Mouse (Mus musculus) ES-Bruce4 (cell line): ENCODE data around the gene Clcn1. TPM values are rescaled to one million over a fixed set of nuclear protein-coding genes. Genes with fewer than 3 reads are reported as not detected.

Experiments used
- H3K27ac ChIP-seq: 2 replicates; pipeline ENCODE4 v1.5.1; 2012; ENCODE audit warnings: low read length, inconsistent platforms; ENCODE audit not compliant: insufficient read depth
- H3K27me3 ChIP-seq: 2 replicates; pipeline ENCODE4 v1.6.1; 2012; ENCODE audit warnings: mild to moderate bottlenecking, low read length, inconsistent platforms; ENCODE audit not compliant: control insufficient read depth, poor library complexity, insufficient read depth, severe bottlenecking
- H3K36me3 ChIP-seq: 2 replicates; pipeline ENCODE4 v1.6.1; 2012; ENCODE audit warnings: inconsistent platforms, mild to moderate bottlenecking, low read length, moderate library complexity; ENCODE audit not compliant: control insufficient read depth, poor library complexity, insufficient read depth, severe bottlenecking
- H3K4me1 ChIP-seq: one replicate; pipeline ENCODE4 v1.8.1; 2011; ENCODE audit warnings: low read length; ENCODE audit not compliant: control insufficient read depth, insufficient read depth
- H3K4me3 ChIP-seq: 2 replicates; pipeline ENCODE4 v1.5.1; 2011; ENCODE audit warnings: low read depth, mild to moderate bottlenecking, low read length
- H3K9ac ChIP-seq: 2 replicates; pipeline ENCODE4 v1.6.1; 2012; ENCODE audit warnings: low read depth, mild to moderate bottlenecking, inconsistent platforms; ENCODE audit not compliant: poor library complexity, severe bottlenecking
- H3K9me3 ChIP-seq: replicated peaks from 2 replicates; pipeline ENCODE4 v1.6.1; 2012; ENCODE audit warnings: mild to moderate bottlenecking, low read length, inconsistent platforms; ENCODE audit not compliant: control insufficient read depth, poor library complexity, insufficient read depth, severe bottlenecking
- CTCF ChIP-seq: IDR thresholded peaks from one replicate; pipeline ENCODE4 v1.8.1; 2011; ENCODE audit warnings: low read depth, low read length
- EP300 ChIP-seq: IDR thresholded peaks from 2 replicates; pipeline ENCODE4 v1.6.1; 2011; ENCODE audit warnings: low read depth, low read length; ENCODE audit not compliant: insufficient read depth
- POLR2A ChIP-seq: IDR thresholded peaks from one replicate; pipeline ENCODE4 v1.8.1; 2011; ENCODE audit warnings: low read length; ENCODE audit not compliant: insufficient read depth
- polyA plus RNA-seq: library from polyadenylated mRNA; stranded (reverse); fragments of >200 nt; gene quantifications from 2 replicates; pipeline ENCODE4 v1.2.4, GENCODE M21; 2011; ENCODE audit warnings: low read depth; ENCODE audit not compliant: missing spikeins, insufficient read depth, insufficient read length

Gene Clcn1
- polyA plus RNA-seq, 1 experiment: 7.0 TPM

DNA sequence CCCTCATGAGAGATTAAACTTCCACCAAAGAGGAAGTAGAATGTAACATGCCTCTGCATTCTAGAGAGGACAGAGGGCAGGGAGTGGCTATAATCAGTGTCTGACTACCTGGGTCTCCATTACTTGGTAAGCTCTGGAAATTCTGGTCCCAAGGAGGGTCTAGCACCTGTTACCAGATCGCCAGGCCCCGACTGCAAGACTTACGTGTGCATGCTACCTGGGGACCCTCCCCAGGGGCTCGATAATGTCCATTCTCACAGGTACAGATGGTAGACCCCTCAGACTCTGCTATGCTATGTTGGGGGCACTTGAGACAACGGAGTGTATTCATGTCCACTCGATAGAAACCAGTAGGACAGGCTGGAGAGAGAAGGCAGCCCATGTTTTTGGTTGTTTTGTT is 78.7 kb downstream of the Clcn1 start:
- H3K9me3 ChIP-seq: no peaks in the 10 kb centered on the region
- no peaks in the 10 kb centered on the region for H3K27me3 ChIP-seq
- H3K4me1 ChIP-seq: no peaks in the 10 kb centered on the region
- no peak overlapping the region for H3K27ac ChIP-seq
- no peaks in the 10 kb centered on the region for H3K36me3 ChIP-seq
- TF ChIP-seq EP300 (no peak), CTCF (no peak), POLR2A (no peak)
- no peak overlapping the region for H3K4me3 ChIP-seq
- no peak overlapping the region for H3K9ac ChIP-seq

Other genes with a start within 250 kb of the Clcn1 start
- gene Sva, start 248.3 kb upstream of the Clcn1 start, polyA plus RNA-seq: not detected in 2 replicates
- not detected in 2 replicates for gene Tas2r139, start 145.7 kb upstream of the Clcn1 start, polyA plus RNA-seq
- not detected in 2 replicates for gene Tas2r144, start 71.4 kb upstream of the Clcn1 start, polyA plus RNA-seq
- 14.8 and 15.0 TPM in 2 replicates for gene Gstk1, start 40.8 kb upstream of the Clcn1 start, polyA plus RNA-seq
- 1.9 and 2.1 TPM in 2 replicates for gene Tmem139, start 24.7 kb upstream of the Clcn1 start, polyA plus RNA-seq
- 37.3 and 37.8 TPM in 2 replicates for gene Casp2, start 21.7 kb upstream of the Clcn1 start, polyA plus RNA-seq
- 0.63 and 1.3 TPM in 2 replicates for gene Fam131b, start 38.0 kb downstream of the Clcn1 start, polyA plus RNA-seq
- 42.6 and 52.2 TPM in 2 replicates for gene Zyx, start 62.9 kb downstream of the Clcn1 start, polyA plus RNA-seq
- 19.3 and 20.6 TPM in 2 replicates for gene Epha1, start 86.6 kb downstream of the Clcn1 start, polyA plus RNA-seq
- 1.5 TPM in 1 of 2 replicates, not detected in the other for gene Tas2r143, start 113.6 kb downstream of the Clcn1 start, polyA plus RNA-seq
- not detected in 2 replicates for gene Tas2r135, start 118.7 kb downstream of the Clcn1 start, polyA plus RNA-seq
- not detected in 2 replicates for gene Tas2r126, start 147.8 kb downstream of the Clcn1 start, polyA plus RNA-seq
- not detected in 2 replicates for gene Olfr458, start 178.5 kb downstream of the Clcn1 start, polyA plus RNA-seq
- not detected in 2 replicates for gene Olfr457, start 189.7 kb downstream of the Clcn1 start, polyA plus RNA-seq
- gene Olfr456, start 200.5 kb downstream of the Clcn1 start, polyA plus RNA-seq: not detected in 2 replicates